Mouse (Mus musculus) frontal cortex, postnatal 10 days (tissue): ENCODE results near the gene Coro7.
A peak's percentile ranks its signal among the peaks of the same experiment; 100 is the strongest.

ENCODE experiments used
- DNase-seq, 2 experiments: peaks; one replicate each; pipeline ENCODE4 v3.0.0; 2022; ENCODE audit warnings: low spot score in 2 of 2, mixed read lengths in 1 of 2

The Coro7 gene

DNA sequence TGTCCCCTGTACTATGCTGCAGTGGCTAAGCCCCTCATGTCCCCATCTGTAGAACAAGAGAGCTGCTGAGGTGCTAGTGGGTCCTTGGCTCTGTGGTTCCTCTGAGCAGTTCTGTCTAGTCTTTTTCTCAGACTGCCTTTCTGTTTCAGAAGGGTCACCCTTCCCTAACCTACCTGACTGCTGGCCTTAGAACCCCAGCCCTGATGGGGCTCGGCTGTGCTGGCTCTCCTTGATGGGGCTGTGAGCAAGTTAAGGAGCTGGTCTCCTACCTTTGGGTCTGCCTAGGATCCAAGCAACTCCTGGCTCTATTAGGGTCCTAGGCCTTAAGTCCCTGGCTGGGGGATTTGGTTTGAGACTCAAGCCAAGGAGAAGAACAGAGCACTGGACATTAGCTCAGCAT, 64.3 kb downstream of the Coro7 start:
- DNase-seq = no peak

DNA sequence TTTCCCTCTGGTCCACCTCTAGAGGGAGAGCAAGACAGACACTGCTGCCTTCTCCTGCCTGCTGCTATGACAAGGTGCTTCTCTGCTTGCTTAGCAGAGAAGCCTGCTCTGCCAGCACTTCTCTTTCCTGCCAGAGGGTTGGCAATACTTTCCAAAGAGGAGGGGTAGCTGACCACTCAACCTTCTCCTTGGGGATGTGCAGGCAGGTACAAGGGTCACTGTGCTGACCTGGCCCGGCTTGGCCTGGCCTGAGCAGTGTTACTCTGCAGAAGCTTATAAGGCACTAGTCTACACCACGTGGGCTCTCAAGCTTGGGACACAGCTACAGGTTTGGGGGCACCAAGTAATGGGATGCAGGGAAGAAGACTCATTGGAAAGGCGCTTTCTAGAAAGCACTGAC, 64.9 kb downstream of the Coro7 start:
- DNase-seq = no peak

DNA sequence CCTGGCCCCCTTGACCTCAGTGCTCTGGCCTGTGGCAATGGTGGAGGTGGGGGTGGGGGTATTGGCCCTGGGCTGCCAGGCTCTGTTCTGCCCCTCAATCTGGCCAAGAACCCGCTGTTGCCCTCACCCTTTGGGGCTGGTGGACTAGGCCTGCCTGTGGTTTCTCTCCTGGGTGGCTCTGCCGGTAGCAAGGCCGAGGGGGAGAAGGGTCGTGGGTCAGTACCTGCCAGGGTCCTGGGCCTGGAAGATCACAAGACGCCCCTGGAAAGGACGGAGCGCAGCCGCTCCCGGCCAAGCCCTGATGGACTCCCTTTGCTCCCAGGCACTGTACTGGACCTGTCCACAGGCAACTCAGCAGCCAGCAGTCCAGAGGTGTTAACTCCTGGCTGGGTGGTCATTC, 65.8 kb downstream of the Coro7 start:
- DNase-seq = no peak

DNA sequence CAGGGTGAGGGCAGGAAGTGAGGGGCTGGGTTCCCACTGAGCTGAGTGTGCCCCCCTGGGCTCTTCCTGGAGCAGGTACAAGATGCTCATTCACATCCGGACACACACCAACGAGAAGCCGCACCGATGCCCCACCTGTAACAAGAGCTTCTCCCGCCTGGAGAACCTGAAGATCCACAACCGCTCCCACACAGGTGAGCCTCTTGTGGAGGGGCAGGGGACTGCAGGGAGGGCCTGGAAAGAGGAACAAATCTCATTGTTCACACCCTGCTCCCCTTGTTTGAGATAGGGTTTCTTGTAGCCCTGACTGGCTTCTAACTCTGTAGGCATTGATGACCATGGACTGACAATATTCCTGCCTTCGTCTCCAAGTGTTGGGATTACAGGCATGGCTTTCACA, 67.9 kb downstream of the Coro7 start:
- DNase-seq = no peak

DNA sequence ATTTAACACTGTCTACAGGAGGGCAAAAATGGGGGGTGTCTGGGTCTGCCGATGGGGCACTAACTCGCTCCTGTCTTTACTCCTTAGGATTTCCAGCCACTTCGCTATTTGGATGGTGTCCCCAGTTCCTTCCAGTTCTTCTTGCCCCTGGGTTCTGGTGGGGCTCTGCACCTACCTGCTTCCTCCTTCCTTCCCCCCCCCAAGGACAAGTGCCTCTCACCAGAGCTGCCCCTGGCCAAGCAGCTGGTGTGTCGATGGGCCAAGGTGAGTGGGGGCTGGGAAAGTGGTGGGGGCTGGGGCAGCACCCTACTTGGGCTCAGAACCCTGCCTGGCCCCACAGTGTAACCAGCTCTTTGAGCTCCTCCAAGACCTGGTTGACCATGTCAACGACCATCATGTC, 68.4 kb downstream of the Coro7 start:
- DNase-seq = no peak

DNA sequence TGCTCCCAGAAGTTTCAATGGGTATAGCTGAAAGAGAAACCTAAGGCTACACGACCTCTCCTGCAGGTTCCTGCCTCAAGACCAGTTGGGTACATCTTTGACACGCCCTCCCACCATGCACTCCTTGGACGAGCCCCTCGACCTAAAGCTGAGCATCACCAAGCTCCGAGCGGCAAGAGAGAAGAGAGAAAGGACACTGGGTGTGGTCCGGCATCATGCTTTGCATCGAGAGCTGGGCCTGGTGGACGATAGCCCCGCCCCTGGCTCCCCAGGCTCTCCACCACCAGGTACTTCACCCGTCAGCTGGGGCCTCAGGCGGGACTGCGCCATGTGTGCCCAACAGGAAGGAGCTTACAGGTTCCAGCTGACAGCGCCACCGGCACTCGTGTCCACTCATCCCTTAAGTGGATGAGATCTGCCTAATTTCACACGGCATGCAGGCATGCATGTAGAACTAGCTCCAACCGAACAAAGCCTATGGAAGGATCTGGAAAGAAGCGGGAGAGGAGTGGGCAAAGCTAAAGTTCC, 71.0 kb downstream of the Coro7 start:
- DNase-seq = no peak

DNA sequence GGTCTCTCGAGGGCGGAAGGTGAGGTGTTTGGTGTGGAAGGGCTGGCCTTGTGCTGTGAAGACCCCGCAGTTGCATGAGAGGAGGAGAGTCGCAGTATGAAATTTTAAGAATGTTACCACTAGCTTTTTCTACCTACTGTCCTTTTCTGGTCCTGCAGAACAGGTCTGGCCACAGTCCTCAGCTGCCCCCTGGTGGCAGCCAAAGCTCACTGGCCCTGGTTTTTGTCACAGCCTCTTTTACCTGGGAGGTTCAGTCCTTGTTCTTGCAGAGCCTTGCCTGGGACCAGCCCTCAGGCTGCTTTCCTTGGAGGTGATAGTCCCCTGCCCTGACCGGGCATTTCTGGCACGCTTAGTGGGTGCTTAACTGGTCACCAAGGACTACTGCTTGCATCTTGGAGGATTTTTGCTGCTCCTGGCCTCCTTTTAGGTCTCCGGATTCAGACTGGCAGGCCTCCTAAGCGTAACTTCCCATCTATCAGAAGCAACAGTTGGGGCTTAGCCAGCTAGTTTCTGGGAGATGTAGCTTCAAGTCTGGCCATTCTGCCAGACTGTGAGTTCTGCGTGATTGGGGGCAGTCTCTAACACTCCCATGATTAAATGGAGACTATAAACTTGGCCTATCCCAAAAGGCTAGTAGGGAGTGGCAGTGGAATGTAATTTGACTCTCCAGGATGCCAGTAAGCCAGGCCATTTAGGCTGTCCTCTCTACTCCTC, 71.6 kb downstream of the Coro7 start:
- DNase-seq = peak in 1 of 2 experiments; percentile 74

DNA sequence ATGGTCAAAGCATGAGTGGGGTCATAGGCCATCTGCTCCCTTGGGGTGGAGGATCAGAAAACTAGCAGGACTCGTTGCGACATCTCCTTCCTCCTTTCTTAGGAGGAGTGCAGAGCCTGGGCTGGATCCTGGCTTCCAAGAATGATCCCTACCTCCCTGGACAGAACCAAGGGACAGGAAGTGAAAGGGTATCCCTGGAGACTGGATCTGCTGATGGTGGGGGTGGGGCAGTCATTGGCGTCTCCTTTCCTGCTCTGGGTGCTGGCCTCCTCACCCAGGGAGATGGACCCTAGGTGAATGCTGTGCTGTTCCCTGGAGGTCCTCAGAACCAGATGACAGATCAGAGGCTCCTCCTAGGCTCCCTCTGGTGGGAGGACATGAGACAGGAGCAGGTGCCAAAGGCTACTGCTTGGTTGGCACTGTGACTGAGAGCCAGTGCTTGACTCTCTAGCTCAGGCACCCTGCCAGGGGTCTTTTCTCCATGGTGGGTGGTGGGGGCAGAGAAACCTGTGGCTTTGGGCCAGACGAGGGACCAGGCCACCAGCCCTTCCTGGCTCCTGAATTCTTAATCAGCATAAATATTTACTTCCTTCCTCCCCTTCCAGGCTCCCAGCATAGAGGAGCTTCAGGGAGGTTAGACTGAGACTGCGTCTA, 73.0 kb downstream of the Coro7 start:
- DNase-seq = no peak

DNA sequence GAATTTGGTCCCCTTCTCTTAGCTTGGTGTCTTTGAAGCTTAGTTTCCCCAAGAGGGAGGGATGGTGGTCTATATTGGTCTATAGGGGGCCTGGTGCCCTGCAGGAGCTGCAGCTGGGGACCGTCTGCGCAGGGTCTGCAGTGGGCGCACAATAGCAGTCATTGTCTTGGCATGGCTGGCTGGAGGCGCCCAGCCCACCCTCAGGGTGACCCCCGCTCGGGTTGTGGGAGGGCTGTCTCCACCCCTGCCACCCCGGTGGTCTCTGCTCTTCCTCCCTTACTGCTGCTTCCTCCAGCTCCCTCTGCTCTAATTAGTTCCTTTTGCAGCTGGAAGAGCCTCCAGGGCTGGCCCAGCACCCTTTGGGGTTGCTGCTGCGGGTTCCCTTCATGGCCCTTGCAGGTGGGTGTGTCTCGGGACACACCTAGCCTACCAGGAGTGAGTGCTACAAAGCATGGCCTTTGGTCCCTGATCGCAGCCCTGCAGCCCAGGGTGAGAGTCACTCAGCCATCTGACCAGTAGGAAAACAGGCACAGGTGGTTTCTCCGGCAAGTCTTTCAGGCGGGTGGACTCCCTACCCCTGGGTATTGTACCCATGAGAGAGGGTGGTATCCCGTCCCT, 74.0 kb downstream of the Coro7 start:
- no peak for DNase-seq

DNA sequence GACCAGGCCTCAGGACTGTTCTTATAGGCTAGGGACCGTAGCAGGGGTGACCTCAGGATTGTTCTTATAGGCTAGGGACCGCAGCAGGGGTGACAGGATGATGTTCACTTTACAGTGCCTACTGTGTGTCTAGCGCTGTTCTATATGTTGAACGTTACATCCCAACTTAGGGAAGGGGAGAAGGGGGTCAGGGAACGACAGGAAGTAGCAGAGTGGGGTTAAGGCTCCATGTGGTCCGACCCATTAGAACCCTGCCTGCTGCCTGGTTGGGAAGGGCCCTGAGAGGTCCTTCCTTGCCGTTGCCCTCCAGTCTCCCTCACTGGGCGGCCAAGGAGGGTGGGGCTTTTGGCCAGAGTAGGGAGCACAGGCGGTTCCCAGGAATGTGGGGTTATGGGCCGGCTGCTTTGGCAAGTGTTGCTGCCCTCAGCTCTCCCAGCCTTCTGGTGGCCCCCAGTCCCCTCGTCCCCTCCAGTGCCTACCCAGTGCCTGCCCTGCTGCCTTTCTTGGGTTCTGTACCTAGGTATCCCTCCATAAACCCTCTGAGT, 75.2 kb downstream of the Coro7 start:
- no peak for DNase-seq

DNA sequence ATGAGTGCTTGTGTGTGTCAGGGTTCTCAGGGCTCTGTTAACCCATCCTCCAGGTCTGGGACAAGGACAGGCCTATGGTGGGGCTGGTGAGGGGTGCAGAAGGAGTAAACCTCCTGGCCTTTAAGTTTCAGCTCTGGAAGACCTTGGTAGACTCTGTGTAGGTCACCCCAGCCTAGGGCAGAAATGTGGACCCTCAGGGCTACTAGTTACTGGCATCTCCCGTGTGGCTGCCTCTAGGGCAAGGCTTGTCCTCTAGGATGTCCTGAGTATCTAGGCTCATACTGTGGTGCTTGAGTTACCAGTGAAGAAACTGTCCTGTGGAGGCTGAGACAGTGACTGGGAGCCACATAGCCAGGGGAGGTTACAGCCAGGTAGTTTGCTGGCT, 76.1 kb downstream of the Coro7 start:
- DNase-seq = no peak

DNA sequence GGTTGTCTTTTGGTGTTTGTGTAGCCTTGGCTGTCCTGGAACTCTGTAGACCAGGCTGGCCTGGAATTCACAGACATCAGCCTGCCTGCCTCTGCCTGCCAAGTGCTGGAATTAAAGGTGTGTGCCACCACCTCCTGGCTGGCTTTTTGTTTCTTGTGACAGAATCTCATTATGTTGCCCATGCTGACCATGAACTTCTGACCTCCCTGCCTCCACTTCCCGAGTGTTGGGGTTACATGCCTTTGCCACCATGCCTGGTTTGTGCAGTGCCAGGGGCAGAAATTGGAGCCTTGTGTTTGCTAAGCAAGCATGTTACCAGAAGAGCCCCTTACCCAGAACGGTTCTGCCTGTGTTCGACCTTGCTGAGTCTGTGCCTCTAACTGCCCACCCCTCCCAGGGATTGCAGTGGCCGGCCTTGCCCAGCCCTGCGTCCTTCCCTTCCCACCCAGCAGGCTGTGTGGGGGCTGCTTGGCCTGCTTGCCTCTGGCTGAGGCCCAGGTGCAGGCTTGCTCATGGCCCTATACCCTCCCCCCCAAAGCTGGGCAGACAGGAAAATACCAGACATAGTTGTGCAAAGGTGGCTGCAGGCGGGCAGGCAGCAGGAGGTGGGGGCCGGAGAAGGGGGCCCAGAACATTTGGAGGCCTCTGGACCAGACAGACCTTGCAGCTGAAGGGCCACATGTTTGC, 76.7 kb downstream of the Coro7 start:
- DNase-seq = no peak

DNA sequence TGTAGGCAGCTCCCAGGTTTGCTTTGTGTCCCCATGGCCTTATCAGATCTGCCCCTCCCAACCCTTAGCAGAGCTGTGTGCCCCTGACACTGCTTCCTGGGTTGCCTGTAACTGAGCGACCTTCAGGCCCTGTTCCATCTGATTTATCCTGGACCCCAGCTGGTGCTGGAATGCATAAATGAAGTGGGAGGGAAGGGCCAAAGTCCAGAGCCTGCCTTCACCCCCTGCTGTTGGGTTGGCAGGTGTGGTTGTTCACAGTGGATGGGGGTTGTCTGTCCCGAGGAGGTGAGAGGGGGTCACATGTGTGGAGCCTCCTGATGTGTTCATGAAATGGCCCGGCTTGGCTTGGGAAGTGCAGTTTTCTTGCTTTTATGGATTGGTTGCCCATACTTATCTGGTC, 77.4 kb downstream of the Coro7 start:
- no peak for DNase-seq

DNA sequence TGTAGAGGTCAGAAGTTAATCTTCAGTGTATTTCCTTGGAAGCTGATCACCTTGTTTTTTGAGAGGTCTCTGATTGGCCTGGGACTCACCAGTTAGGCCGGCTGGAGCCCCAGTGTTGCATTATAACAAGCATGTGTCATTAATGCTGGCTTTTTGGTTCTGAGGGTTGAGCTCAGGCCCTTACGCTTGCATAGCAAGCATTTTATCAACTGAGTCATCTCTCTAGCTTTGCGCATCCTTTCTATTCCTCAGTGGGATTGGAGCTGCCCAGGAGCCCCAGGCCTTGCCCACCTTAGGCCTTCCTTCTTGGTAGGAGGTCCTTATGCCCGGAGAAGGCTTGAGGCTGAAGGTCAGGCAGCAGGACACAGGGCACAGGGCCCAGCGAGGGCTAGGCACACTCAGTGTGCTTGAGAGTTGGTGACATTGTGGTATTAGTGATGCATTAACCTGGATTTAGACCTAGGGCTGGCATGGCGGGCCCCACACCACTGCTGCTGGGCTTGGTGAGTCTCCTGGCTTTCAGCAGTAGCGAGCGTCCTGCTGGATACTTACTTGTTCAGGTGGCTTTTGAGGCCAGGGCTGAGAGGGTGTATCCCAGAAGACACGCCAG, 78.8 kb downstream of the Coro7 start:
- DNase-seq = no peak

DNA sequence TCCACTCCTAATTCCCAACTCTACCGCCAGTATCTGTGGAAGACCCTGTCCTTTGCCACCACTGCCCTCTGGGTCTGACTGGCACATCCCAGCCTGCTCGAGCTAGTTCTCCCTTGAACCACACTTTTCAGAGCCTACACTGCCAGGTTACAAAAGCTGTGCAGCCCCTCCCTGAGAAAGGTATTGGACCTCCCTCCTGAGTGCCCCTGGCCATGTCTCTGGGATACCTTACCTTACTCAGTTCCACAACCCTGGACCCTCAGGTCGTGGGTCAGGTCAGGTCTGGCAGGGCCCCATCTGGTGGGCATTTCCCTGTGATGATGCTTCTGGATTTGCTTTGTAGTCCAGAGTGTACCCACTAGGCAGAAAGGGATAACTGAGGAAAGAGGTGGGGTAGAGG, 80.0 kb downstream of the Coro7 start:
- DNase-seq = no peak

DNA sequence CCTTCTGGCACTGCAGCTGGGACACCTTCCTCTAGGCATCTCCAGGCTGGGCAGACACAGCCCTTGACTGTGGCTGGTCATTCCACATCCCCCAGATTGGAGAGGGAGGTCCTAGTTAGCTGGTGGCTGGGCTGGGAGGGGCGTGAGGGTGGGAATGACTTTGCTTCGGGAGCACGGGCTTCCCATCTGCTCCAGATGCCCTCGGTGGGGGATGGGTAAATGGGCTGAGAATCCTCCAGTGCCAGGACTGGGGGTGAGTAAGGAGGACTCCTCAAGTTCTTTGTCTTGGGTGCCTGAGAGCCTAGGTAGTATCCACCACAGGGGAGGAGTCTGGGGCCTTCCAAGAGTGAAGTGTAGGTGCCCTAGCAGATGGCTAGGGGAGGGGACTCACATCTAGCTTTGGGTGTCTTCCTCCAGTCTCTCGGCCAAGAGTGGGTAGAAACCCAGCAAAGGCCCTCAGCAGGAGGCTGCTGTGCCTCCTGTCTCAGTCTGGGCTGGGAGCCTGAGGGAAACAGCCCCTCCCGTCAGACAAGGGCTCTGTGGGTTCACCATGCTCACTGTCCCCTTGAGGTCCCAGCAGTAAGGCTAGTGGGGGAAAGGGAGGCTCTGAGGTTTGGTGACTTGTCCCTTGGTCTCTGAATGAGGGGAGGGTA, 80.6 kb downstream of the Coro7 start:
- DNase-seq = no peak

DNA sequence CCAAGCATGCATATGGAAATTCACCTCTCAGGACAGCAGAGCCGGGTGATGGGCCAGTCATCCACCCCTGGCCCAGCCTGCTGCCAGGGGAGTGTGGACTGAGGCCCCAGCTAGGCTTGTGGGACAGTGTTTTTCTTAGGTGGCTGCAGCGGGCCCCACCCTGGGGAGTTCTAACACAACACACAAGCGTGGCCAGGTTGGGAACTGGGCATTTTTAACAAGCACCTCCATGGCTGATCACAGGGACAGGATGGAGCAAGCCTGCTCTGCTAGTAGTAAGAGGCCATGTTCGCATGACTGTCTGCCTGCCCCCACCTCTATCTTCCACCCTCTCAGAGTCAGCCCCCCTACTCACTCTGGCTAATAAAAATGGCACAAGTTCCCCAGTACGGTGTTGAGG, 81.5 kb downstream of the Coro7 start:
- no peak for DNase-seq

DNA sequence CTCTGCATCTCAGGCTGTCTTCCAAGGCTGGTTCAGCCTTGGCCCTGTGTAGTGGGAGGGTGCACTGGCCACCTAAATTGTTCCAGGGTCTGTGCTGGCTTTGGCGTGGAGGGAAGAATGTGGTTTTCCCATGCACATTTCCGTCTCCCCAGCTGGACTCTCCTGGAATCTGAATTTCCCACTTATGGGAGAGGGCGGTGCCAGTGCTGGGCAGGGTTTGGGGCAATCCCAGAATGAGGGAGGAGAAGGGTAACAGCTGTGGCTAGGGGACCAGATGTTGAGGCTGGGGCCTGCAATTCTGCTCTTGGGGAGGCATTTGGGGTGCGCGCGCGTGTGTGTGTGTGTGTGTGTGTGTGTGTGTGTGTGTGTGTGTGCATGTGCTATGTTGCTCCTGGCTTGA, 82.3 kb downstream of the Coro7 start:
- DNase-seq = no peak

DNA sequence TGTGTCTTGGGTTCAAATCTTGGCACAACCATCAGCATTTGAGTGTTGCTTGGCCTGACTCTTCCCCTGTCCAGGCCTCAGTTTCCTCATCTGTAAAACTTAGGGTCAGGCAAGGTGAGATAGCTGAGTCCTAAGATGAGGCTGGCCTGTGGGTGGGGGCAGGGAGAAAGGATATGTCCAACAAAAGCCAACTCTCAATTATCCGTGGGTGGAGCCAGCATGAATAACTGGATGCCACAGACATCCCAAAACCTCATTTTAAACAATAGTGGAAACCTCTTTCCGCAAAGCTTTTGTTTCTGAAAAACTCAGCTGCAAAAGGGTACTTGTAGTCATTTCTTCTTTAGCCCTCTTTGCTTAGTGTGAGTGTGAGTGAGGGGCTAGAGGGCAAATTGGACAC, 82.7 kb downstream of the Coro7 start:
- no peak for DNase-seq

DNA sequence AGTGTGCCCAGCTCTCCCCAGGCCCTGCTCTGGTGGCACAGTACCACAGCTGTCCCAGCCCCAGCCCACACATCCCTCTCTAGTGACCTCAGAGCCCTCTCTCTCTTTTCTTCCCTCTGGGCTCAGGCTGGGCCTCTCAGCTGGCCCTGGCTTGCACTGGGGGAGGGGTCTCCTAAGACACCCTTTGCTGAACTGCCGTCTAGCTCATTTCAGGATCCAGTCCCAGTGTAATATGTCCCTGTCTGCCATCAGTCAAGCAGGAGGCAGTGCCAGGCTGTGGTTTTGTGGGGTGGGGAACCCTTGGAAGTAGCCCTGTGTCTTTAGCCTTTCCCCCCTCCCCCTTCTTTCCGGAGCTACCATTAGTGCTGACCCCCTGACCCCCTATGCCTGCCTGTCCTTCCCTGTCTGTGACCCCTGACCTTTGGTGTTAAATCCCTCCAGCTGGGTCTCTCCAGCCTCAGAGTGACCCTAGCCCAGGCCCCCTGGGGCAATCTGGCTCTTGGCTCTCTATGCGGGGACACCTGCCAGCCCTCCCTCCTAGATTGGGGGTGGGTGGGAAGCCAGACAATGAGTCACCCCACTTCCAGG, 83.3 kb downstream of the Coro7 start:
- no peak for DNase-seq

DNA sequence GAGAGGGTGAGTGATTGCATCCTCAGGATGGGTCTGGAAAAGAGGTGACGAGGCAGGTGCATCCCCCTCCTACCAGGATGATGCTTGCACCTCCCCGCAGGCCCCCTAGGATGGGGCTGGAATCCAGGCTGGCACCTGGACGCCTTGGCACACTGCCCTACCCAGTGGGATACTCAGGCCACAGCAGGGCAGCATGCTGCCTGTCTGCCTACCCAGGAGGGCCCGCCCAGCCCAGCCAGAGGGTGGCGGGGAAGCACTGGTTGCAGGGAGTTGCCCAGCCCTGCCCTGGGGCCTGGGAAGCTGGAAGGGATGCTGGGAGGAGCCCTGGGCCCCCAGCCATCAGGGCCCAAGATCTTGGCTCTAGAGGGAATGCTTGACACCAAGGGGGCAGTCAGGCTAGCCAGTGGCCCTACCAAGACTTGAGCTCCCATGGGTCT, 84.0 kb downstream of the Coro7 start:
- DNase-seq = peak in 1 of 2 experiments; percentile 55
